Mouse (Mus musculus) bone marrow macrophage, adult 2 months (primary cell): ENCODE measurements around the gene Bmp2k. TPM values are rescaled to one million over a fixed set of nuclear protein-coding genes. Genes with fewer than 3 reads are reported as not detected.

ENCODE experiments used
- H3K27ac ChIP-seq: 2 replicates; pipeline ENCODE4 v1.5.1; 2012; ENCODE audit warnings: low read depth, low read length; ENCODE audit not compliant: insufficient read depth
- H3K4me1 ChIP-seq: 2 replicates; pipeline ENCODE4 v1.6.1; 2012; ENCODE audit warnings: low read length; ENCODE audit not compliant: control insufficient read depth, insufficient read depth
- H3K4me3 ChIP-seq: 2 replicates; pipeline ENCODE4 v1.5.1; 2012; ENCODE audit warnings: mild to moderate bottlenecking, low read length, moderate library complexity; ENCODE audit not compliant: insufficient read depth
- CTCF ChIP-seq: IDR thresholded peaks from 2 replicates; pipeline ENCODE4 v1.5.1; 2012; ENCODE audit warnings: low read depth, mild to moderate bottlenecking, low read length, moderate library complexity
- POLR2A ChIP-seq: IDR thresholded peaks from 2 replicates; pipeline ENCODE4 v1.6.1; 2012; ENCODE audit warnings: mild to moderate bottlenecking, low read depth, low read length, borderline replicate concordance
- polyA plus RNA-seq: library from polyadenylated mRNA; stranded (reverse); fragments of >200 nt; gene quantifications from 2 replicates; pipeline ENCODE4 v1.2.4, GENCODE M21; 2012; ENCODE audit not compliant: missing spikeins, insufficient read depth, insufficient read length

Bmp2k gene
- polyA plus RNA-seq, 1 experiment: 41.5 TPM

GRCm38 (mm10) chr5:97046680-97047079, 49.2 kb downstream of the Bmp2k start:
- Histone ChIP-seq H3K27ac (no peak overlapping the region), H3K4me1 (peaks cover 9% of the 10 kb centered on the region), H3K4me3 (no peak overlapping the region)
- TF ChIP-seq POLR2A (no peak), CTCF (no peak)

- TF ChIP-seq CTCF: no peak
- no peak for TF ChIP-seq POLR2A
- Histone ChIP-seq H3K27ac (no peak overlapping the region), H3K4me1 (peaks cover 9% of the 10 kb centered on the region), H3K4me3 (no peak overlapping the region)
Measured at GRCm38 (mm10) chr5:97048905-97049304, 51.4 kb downstream of the Bmp2k start.

GRCm38 (mm10) chr5:97054166-97054565, 56.7 kb downstream of the Bmp2k start:
- Histone ChIP-seq H3K4me1 (peaks cover 2% of the 10 kb centered on the region; the same call in 1 of the 2 replicates), H3K4me3 (no peak overlapping the region), H3K27ac (no peak overlapping the region)
- TF ChIP-seq CTCF (no peak), POLR2A (no peak)

DNA sequence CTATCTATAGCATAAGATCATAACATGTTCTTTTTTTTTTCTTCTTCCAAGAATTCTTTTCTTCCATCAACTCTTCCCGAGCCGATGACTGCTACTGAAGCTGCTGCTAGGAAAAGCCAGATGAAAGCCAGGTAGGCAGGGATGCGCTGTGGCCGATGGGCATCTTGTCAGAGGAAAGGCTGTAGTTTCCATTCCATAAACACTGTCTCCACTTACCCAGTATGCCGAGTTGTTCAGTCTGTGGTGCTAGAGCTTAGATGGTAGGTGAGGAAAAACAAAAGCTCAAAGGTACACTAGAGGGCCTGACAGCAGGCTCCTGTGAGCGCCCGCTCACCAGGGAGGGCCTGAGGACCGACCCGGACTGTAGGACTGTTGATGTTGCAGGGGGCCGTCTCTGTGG, 57.3 kb downstream of the Bmp2k start:
- Histone ChIP-seq H3K4me1 (peaks cover 2% of the 10 kb centered on the region; the same call in 1 of the 2 replicates), H3K4me3 (no peak overlapping the region), H3K27ac (no peak overlapping the region)
- TF ChIP-seq POLR2A (no peak), CTCF (no peak)

GRCm38 (mm10) chr5:97055511-97056068, 58.1 kb downstream of the Bmp2k start:
- no peak for TF ChIP-seq POLR2A
- no peak for TF ChIP-seq CTCF
- Histone ChIP-seq H3K4me1 (peaks cover 2% of the 10 kb centered on the region; the same call in 1 of the 2 replicates), H3K4me3 (no peak overlapping the region), H3K27ac (no peak overlapping the region)

DNA sequence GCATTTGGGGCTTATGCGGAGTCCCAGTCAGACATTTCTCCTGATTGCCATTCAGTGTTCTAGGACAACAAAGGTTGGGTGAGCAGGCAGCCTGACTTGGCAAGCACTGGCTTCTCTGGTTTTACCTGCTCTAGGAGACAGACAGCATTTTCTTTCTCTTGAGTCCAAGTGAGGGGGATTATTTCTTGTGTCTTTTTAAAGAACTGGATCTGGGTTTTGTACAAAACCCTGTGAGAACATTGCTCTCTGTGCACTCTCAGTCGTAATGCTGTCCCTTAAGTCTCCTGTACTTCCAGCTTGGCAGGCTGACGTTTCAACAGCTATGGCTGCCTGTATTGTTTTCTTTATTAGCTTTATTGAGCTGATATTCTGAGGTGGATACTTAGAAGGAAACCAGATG, 58.9 kb downstream of the Bmp2k start:
- Histone ChIP-seq H3K4me1 (peaks cover 4% of the 10 kb centered on the region), H3K27ac (no peak overlapping the region), H3K4me3 (no peak overlapping the region)
- TF ChIP-seq CTCF: no peak
- no peak for TF ChIP-seq POLR2A

- Histone ChIP-seq H3K4me3 (no peak overlapping the region), H3K4me1 (peaks cover 5% of the 10 kb centered on the region), H3K27ac (no peak overlapping the region)
- TF ChIP-seq POLR2A: no peak
- no peak for TF ChIP-seq CTCF
Measured at GRCm38 (mm10) chr5:97056791-97057450, 59.4 kb downstream of the Bmp2k start.

DNA sequence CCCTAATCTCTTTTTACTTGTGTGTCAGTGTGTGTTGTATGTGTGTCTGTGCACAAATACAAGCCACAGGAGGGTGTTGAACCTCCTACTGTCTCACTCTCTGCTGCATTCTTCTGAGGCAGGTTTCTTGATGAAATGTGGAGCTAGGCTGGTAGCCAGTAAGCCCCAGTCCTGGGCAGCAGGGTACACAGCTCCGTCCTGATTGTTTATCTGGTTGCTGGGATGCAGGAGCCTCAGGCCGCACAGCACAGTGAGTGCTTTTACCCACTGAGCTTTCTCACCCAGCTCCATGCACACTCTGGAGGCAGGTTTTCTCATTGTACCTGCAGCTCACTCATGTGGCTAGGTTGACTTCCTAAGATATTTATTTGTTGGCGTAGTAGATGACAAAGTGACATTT, 63.4 kb downstream of the Bmp2k start:
- no peak overlapping the region for H3K4me3 ChIP-seq
- TF ChIP-seq POLR2A (no peak), CTCF (no peak)
- H3K4me1 ChIP-seq: peaks cover 6% of the 10 kb centered on the region
- no peak overlapping the region for H3K27ac ChIP-seq

GRCm38 (mm10) chr5:97062041-97062440, 64.6 kb downstream of the Bmp2k start:
- Histone ChIP-seq H3K4me3 (no peak overlapping the region), H3K27ac (no peak overlapping the region), H3K4me1 (peaks cover 6% of the 10 kb centered on the region)
- TF ChIP-seq POLR2A (no peak), CTCF (no peak)

GRCm38 (mm10) chr5:97065746-97066145, 68.3 kb downstream of the Bmp2k start:
- TF ChIP-seq CTCF (no peak), POLR2A (no peak)
- H3K27ac ChIP-seq: no peak overlapping the region
- H3K4me1 ChIP-seq: peaks cover 9% of the 10 kb centered on the region
- H3K4me3 ChIP-seq: no peak overlapping the region
